Mouse (Mus musculus) inflammation-experienced regulatory T-cells, adult 6 months (primary cell): ENCODE measurements around the gene Med12l. TPM values are rescaled to one million over a fixed set of nuclear protein-coding genes. Genes with fewer than 3 reads are reported as not detected.
"Not testable (repeated sequence)": the region's sequence is repeated elsewhere in the genome, so short reads cannot be mapped to it uniquely, and the experiment has no call there.

Source experiments
- ATAC-seq: one replicate; pipeline ENCODE4 v1.8.0; 2017
- polyA plus RNA-seq, 3 experiments: library from polyadenylated mRNA; unstranded; fragments of 100-300 nt; shearing (Covaris generic); gene quantifications; one replicate each; pipeline ENCODE4 v1.2.1; 2017

Gene Med12l
- polyA plus RNA-seq, 3 experiments from 2014 or later: 0.48 to 1.5 (median 0.61) TPM

DNA sequence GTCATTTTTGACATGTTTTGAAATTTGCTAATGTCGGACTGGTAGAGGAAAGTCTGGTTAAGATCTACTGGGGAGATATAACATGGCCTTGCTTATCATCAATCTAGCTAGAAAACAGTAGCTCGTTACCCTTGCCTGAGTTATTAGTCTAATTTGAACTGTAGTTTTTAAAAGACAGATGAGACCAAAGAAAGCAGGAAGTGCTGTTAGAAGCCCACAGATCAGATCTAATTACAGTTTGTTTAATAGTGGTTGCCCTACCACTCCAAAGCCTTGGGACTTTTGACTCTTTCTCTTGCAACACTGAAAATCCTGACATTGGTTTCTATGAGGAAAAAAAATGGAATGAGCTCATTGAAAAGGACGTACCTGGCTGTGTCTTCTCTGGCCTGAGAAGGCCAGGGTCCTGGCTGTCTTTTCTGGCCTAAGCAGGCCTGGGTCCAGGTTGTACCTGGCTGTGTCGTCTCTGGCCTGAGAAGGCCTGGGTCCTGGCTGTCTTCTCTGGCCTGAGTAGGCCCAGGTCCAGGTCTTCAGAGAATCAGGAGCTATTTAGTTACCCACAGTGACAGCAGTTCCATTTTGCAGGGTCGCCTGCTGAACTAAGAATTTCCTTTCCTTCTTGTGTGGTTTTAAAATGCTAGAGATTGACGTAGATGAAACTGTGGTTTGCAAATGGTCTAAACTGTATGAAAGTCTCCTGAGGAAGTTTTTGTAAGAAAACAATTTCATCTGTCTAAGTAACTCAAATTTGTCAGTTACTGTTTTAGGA is 95.8 kb downstream of the Med12l start, which contains the start of gene Gpr171:
Gene Gpr171, minus strand, starts transcription at position 604 of the 769 bp plus-strand sequence.
- ATAC-seq: peak; percentile 91

GRCm38 (mm10) chr3:59102146-59102545 is 96.5 kb downstream of the Med12l start:
- ATAC-seq: no peak

DNA sequence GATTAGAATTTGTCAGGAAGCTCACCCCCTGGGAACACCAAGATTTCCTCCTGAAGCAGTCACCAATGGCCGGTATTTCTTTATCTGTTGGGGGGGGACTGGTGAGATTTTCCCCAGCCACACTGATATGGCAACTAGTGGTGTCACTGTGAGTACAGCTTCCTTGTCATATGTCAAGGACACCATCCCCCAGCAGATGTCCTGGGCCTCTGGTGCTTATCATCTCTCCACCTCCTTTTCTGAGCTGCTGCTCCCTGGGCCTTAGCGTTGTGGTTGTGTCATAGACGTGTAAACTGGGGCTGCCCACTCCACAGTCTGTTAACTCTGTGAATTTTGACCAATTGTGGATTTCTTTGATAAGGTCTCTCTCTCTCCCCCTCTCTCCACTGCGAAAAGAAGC is 98.8 kb downstream of the Med12l start:
- no peak for ATAC-seq

GRCm38 (mm10) chr3:59107439-59107838 is 101.8 kb downstream of the Med12l start:
- ATAC-seq: no peak

DNA sequence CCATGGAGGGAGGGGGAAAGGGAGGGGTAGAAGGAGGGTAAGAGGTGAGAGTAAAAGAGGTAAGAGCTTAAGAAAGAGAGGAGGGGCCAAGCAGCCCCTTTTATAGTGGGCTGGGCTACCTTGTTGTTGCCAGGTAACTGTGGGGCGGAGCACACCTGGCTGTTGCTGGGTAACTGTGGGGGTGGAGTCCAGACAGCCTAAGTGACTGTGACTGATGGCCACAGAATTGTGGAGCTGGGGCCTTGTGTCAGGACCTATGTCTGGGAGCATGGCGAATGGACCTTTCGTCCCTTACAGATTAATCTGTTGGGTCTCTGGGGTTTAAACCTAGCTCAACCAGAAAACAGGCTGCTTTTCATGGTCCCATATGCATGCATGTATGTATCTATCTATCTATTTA is 104.2 kb downstream of the Med12l start:
- not testable (repeated sequence) for ATAC-seq

- no peak for ATAC-seq
Measured at GRCm38 (mm10) chr3:59111944-59112343, 106.3 kb downstream of the Med12l start.

DNA sequence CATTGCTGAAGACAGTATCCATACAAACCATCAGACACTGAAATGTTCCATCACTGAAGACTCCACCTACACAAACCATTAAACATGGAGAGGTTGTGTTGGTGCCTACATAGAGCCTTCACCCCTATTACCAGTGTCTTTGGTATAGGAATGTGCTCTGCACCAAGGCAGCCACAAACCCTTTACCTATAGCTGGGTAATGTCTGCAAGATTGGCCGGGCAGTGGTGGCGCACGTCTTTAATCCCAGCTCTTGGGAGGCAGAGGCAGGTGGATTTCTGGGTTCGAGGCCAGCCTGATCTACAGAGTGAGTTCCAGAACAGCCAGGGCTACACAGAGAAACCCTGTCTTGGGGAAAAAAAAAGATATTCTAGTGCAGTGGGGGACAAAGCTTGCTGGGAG is 107.7 kb downstream of the Med12l start:
- not testable (repeated sequence) for ATAC-seq

- no peak for ATAC-seq
Measured at GRCm38 (mm10) chr3:59113973-59114517, 108.4 kb downstream of the Med12l start.

- no peak for ATAC-seq
Measured at GRCm38 (mm10) chr3:59121067-59121730, 115.6 kb downstream of the Med12l start.

- ATAC-seq: no peak
Measured at GRCm38 (mm10) chr3:59121780-59122449, 116.3 kb downstream of the Med12l start.

GRCm38 (mm10) chr3:59125022-59125421 is 119.4 kb downstream of the Med12l start:
- no peak for ATAC-seq

DNA sequence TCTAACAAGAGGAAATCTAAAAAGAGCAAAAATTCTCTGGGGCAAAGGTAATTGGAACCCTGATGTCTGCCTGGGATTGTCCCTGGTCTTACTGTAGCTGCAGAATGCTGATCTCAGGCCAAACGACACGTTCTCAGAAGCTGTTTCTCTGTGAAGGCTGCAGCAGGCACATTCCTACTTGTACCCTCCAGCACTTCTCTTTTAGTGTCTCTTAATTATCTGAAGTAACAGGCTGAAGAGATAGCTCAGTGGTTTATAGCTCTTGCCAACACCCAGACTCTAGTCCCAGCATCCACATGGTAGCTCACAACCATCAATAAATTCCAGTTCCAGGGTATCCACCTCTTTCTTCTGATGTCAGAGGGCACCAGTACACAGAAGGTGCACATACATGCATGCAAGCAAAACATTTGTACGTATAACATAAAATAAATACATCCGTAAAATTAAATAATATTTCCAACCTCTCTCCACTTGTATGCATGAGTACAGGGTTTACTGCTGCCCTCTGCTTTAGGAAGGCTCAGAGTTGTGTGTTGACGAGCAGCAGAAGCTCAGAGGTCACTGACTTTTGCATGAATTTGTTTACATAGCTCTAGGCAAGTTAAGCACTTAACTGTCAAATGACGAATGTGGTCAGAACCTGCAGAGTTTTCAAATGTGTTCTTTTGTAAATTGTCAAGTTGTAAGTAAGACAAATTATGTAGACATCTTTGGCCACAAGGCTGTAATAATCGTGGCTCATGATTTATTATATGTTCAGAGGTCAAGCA is 120.3 kb downstream of the Med12l start:
- no peak for ATAC-seq

GRCm38 (mm10) chr3:59128681-59129080 is 123.1 kb downstream of the Med12l start:
- ATAC-seq: no peak

DNA sequence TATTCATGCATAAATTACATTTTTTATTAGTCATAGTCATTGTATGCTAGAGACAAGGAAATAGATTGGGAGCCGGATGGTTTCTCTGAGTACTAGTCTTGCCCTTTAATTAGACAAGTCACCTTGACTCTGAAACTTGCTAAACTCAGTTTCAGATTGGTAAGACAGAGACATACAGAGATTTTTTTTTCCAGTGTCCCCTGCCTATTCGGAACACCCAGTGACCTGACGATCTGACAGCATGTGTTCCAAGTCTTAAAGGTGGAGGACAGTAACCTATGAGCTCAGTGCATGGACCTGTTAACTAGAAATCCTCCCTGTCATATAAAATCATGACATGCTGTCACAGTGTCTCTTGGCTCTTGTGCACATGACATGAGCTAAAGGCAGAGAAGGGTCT is 123.9 kb downstream of the Med12l start:
- no peak for ATAC-seq

DNA sequence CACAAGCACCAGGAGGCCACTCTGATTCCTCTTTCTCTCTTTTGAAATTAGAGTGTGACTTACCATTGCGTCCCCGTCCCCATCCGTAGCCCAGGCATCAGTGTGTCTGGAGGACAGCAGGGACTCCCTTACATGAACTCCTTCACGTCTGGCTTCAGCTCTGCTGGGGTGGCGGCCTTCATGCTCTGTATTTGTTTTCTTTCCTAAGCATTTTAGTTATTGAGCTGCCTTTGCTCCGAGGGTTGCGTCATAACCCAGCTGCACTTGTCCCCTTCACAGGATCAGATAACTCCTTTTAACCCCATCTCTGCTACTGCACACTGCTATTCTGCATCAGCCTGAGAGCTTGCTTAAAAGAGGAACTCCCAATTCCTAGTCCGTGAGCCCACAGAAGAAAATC is 124.8 kb downstream of the Med12l start:
- peak; percentile 41 for ATAC-seq

DNA sequence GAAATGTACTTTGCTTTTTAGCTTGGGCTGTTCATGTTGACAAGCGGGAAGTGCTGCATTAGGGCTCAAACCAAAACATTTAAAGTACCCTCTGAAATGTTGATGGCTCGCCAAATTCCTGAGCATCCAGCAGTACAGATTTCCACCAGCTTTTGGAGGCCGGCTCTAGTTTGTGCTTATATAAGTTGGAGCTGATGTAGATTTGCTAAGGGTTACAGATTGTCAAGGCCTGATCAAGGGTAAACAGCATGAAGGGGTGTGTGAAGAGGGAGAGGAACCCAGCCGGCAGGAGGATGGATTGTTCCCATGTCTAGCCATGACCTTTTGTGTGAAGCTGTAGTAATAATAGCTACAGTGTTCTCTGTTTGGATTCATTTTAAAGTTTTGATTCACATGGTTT is 125.5 kb downstream of the Med12l start:
- no peak for ATAC-seq

DNA sequence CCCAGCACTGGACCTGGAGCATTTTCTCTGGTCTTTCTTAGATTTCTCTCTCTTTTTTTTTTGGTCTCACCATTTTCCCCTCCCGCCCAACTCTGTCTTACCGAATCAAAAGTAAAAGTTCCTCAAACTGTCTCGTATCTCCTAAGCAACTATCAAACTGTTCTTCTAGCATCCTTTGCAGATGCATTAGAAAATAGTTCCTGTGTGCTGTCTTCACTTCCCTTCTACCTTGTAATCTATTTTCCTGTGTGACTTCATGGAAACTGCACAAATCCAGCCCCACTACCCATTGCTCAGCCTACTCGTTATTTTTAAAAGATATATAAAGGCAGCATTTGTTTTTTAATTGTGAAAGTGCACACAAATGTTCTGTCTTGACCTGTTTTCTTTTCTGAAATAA is 126.3 kb downstream of the Med12l start:
- peak; percentile 60 for ATAC-seq

- no peak for ATAC-seq
Measured at GRCm38 (mm10) chr3:59133189-59133588, 127.6 kb downstream of the Med12l start.

DNA sequence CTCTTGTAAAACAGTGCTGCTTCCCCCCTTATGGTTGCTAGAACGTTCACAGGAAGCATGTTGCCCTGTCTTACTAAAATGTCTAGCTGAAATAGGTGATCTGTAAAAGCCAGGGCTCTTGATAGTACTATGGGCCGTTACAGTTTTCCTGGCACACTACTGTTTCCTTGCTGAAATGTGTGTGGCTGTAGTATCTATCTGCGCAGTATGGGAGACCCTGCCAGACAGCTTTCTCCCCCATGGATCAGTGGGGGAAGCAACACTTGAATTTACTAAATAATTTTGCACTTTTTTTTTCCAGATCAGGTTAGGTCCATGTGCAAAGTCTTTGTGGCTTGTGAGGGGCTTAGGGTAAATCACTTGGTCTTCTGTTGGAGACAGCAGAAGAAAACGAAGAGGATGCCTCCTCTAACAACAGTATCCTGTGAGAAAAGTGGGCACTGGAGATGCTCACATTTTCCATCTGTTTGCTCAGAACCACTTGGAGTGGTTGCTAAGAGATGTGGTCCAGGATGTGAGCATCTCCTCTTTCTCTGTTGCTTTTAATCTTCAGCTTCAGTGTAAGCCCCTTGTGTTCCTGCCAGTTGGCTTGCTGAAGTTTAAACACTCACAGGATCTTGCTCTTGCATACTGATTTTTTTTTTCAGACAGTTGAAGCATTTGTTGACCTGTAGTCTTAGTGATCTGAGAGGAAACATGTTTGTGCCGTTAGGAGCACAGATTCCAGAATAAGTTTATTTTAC is 130.5 kb downstream of the Med12l start:
- no peak for ATAC-seq

GRCm38 (mm10) chr3:59138946-59139468 is 133.4 kb downstream of the Med12l start:
- no peak for ATAC-seq

- no peak for ATAC-seq
Measured at GRCm38 (mm10) chr3:59139651-59140051, 134.0 kb downstream of the Med12l start.
